Mouse (Mus musculus) myocyte (in vitro differentiated cells): ENCODE measurements at regions not wholly inside any gene's neighbourhood (a gene's known extent, or its start where the extent isn't known, plus 50 kb on each side); places are given as distances from the start of the nearest gene placed in this dataset.

ENCODE experiments used
- H3K27me3 ChIP-seq: one replicate; pipeline ENCODE4 v1.6.1; 2011; ENCODE audit not compliant: control insufficient read depth, insufficient read depth, insufficient read length
- H3K36me3 ChIP-seq: one replicate; pipeline ENCODE4 v1.6.1; 2011; ENCODE audit not compliant: control insufficient read depth, insufficient read depth
- H3K4me2 ChIP-seq: one replicate; pipeline ENCODE4 v1.6.1; 2011; ENCODE audit warnings: low read depth, control low read depth
- H3K4me3 ChIP-seq: one replicate; pipeline ENCODE4 v1.5.1; 2011; ENCODE audit warnings: mild to moderate bottlenecking, control low read depth, moderate library complexity
- H3K79me2 ChIP-seq: one replicate; pipeline ENCODE4 v1.6.1; 2011; ENCODE audit not compliant: control insufficient read depth, insufficient read depth
- H3ac ChIP-seq: one replicate; pipeline ENCODE4 v1.6.1; 2011; ENCODE audit not compliant: control insufficient read depth, insufficient read length
- CEBPB ChIP-seq: IDR thresholded peaks from 2 replicates; pipeline ENCODE4 v1.6.1; 2011; ENCODE audit warnings: mild to moderate bottlenecking, moderate library complexity; ENCODE audit not compliant: poor library complexity, insufficient read depth, severe bottlenecking
- E2F4 ChIP-seq: IDR thresholded peaks from one replicate; pipeline ENCODE4 v1.6.1; 2011; ENCODE audit warnings: mild to moderate bottlenecking, control low read depth, moderate library complexity; ENCODE audit not compliant: insufficient read depth
- MAX ChIP-seq: IDR thresholded peaks from one replicate; pipeline ENCODE4 v1.6.1; 2011; ENCODE audit warnings: low read depth, mild to moderate bottlenecking, control low read depth
- MYOD1 ChIP-seq, 3 experiments: IDR thresholded peaks; one replicate each; pipeline ENCODE4 v1.6.1; 2011; ENCODE audit warnings: control low read depth in 2 of 3, low read depth in 2 of 3, mild to moderate bottlenecking in 2 of 3, moderate library complexity in 1 of 3; ENCODE audit not compliant: insufficient read length in 2 of 3, control insufficient read depth in 1 of 3
- MYOG ChIP-seq, 3 experiments: IDR thresholded peaks; one replicate each; pipeline ENCODE4 v1.6.1; 2011; ENCODE audit warnings: control low read depth in 2 of 3, low read depth in 2 of 3, mild to moderate bottlenecking in 2 of 3; ENCODE audit not compliant: insufficient read length in 2 of 3, control insufficient read depth in 1 of 3, insufficient read depth in 1 of 3
- POLR2A ChIP-seq: IDR thresholded peaks from one replicate; pipeline ENCODE4 v1.6.1; 2011; ENCODE audit warnings: low read depth, mild to moderate bottlenecking, control low read depth, moderate library complexity; ENCODE audit not compliant: insufficient read length
- POLR2AphosphoS2 ChIP-seq: IDR thresholded peaks from one replicate; pipeline ENCODE4 v1.6.1; 2011; ENCODE audit warnings: low read depth, control low read depth; ENCODE audit not compliant: insufficient read length
- REST ChIP-seq: IDR thresholded peaks from one replicate; pipeline ENCODE4 v1.6.1; 2011; ENCODE audit warnings: mild to moderate bottlenecking, control low read depth, moderate library complexity; ENCODE audit not compliant: insufficient read depth, insufficient read length
- SRF ChIP-seq: IDR thresholded peaks from one replicate; pipeline ENCODE4 v1.6.1; 2011; ENCODE audit warnings: low read depth; ENCODE audit not compliant: control insufficient read depth, insufficient read length
- TCF12 ChIP-seq: IDR thresholded peaks from one replicate; pipeline ENCODE4 v1.6.1; 2011; ENCODE audit warnings: mild to moderate bottlenecking, control low read depth; ENCODE audit not compliant: poor library complexity, insufficient read depth, severe bottlenecking
- TCF3 ChIP-seq: IDR thresholded peaks from one replicate; pipeline ENCODE4 v1.6.1; 2011; ENCODE audit warnings: low read depth, control low read depth; ENCODE audit not compliant: insufficient read length
- USF1 ChIP-seq: IDR thresholded peaks from one replicate; pipeline ENCODE4 v1.6.1; 2011; ENCODE audit warnings: low read depth, mild to moderate bottlenecking, control low read depth, moderate library complexity

GRCm38 (mm10) chr3:147442925-147443690 is 590.9 kb downstream of the Ttll7 start:
- H3K4me3 ChIP-seq = no peak overlapping the region
- no peaks in the 10 kb centered on the region for H3K27me3 ChIP-seq
- no peaks in the 10 kb centered on the region for H3K79me2 ChIP-seq
- no peak overlapping the region for H3ac ChIP-seq
- TF ChIP-seq MYOG (IDR thresholded peaks at IDR 0.05; ENCODE audit: control insufficient read depth in 1 of 3, insufficient read depth in 1 of 3, insufficient read length in 2 of 3, low read depth in 2 of 3) (no peak), MAX (no peak), USF1 (no peak), TCF3 (no peak), TCF12 (no peak), REST (no peak), CEBPB (no peak), POLR2AphosphoS2 (no peak)
- H3K4me2 ChIP-seq = no peak overlapping the region
- H3K36me3 ChIP-seq = no peaks in the 10 kb centered on the region

GRCm38 (mm10) chr3:147443691-147443960 is 591.5 kb downstream of the Ttll7 start:
- no peak for TF ChIP-seq MYOG (IDR thresholded peaks at IDR 0.05; ENCODE audit: control insufficient read depth in 1 of 3, insufficient read depth in 1 of 3, insufficient read length in 2 of 3, low read depth in 2 of 3)
- TF ChIP-seq USF1 = no peak
- TF ChIP-seq MAX = no peak
- no peak for TF ChIP-seq TCF12
- no peak for TF ChIP-seq E2F4
- no peak for TF ChIP-seq TCF3
- TF ChIP-seq SRF = no peak
- TF ChIP-seq REST = no peak
- Histone ChIP-seq H3K79me2 (no peaks in the 10 kb centered on the region), H3K36me3 (no peaks in the 10 kb centered on the region), H3K4me2 (no peak overlapping the region), H3K4me3 (no peak overlapping the region), H3ac (no peak overlapping the region), H3K27me3 (no peaks in the 10 kb centered on the region)

DNA sequence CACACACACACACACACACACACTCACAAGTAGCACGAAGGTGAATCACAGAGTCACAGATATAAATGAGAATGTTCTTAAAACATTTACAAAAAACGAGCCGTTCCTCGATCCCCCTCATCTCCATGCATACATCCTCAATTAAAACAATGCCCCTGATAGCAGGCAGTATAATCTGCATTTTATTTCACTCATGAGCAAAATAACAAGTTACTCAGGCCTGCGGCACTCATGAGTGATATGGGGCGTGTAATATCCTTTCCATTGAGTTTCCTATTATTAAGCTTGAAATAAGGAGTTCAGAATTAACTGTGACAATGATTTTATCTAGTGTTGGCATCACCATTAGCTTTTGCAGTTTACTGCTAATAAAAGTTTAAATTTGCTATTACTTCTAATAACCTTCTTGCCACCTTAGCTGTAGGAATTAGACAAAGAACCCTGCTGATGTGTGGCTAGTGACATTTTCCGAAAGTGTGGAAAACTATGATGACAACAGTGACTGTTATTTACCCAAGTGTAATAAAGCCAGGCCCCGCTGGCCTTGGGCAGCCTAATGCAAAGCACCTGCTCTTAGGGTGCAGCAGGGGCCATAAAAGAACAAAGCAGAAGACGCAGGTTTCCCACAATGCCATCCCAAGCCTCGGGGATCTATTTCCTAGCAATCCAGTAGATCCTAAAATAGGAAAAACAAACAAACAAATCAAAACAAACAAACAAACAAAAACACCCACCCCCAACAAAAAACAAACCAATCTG is 592.0 kb downstream of the Ttll7 start:
- H3K4me3 ChIP-seq = no peak overlapping the region
- H3ac ChIP-seq = no peak overlapping the region
- H3K79me2 ChIP-seq = no peaks in the 10 kb centered on the region
- no peaks in the 10 kb centered on the region for H3K27me3 ChIP-seq
- no peak overlapping the region for H3K4me2 ChIP-seq
- no peaks in the 10 kb centered on the region for H3K36me3 ChIP-seq
- TF ChIP-seq POLR2A = no peak
- no peak for TF ChIP-seq TCF3
- TF ChIP-seq TCF12 = no peak
- TF ChIP-seq POLR2AphosphoS2 = no peak
- TF ChIP-seq USF1 = no peak
- no peak for TF ChIP-seq MYOD1 (IDR thresholded peaks at IDR 0.05; ENCODE audit: control insufficient read depth in 1 of 3, insufficient read length in 2 of 3, low read depth in 2 of 3)
- no peak for TF ChIP-seq CEBPB
- no peak for TF ChIP-seq MYOG (IDR thresholded peaks at IDR 0.05; ENCODE audit: control insufficient read depth in 1 of 3, insufficient read depth in 1 of 3, insufficient read length in 2 of 3, low read depth in 2 of 3)
- TF ChIP-seq E2F4 = no peak
- TF ChIP-seq REST = no peak
- TF ChIP-seq MAX = no peak
- TF ChIP-seq SRF = no peak

DNA sequence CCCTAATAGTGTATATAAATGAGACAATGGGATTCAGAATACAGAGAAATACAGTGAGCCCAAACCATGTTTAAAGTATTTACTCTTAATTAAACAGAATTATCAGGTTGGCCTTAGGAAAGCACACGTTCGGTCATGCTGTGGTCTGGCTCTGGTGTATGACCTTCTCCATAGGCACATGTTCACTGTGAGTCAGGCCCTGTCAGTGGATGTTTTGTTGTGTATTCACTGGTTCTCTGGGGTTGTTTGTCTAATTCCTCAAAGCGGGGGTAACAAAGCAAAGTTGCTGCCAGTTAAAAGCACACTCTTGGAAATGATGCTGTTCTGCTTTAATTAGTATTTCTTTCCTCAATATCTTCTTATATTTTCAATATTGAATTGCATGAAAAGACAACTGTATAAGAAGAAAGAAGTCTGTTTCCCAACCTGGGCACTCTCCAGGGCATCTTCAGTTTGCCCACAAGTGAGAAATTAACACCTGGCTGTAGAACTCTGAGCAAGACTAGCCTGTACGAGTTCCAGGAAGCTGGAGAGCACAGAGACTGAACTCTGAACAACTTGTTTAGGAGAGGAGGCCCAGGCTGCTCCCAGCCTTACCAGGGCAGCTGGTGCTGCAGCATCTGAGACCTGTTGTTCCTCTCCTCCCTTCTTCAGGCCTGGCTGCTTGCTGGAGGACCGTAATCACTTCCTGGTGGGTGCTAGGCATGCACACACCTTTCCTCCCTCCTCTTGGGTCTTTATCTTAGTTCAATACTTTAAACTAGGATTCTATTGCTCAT is 593.1 kb downstream of the Ttll7 start:
- Histone ChIP-seq H3K4me3 (no peak overlapping the region), H3K36me3 (no peaks in the 10 kb centered on the region), H3K4me2 (peak overlapping the region; percentile 60), H3ac (no peak overlapping the region), H3K79me2 (no peaks in the 10 kb centered on the region), H3K27me3 (no peaks in the 10 kb centered on the region)
- TF ChIP-seq TCF3 (no peak), CEBPB (no peak), POLR2AphosphoS2 (no peak), POLR2A (no peak)

- TF ChIP-seq TCF12 = peak; percentile 15
- no peak for TF ChIP-seq CEBPB
- no peaks in the 10 kb centered on the region for H3K27me3 ChIP-seq
- H3K36me3 ChIP-seq = no peaks in the 10 kb centered on the region
- H3ac ChIP-seq = no peak overlapping the region
- H3K79me2 ChIP-seq = no peaks in the 10 kb centered on the region
- peak overlapping the region; percentile 60 for H3K4me2 ChIP-seq
- no peak overlapping the region for H3K4me3 ChIP-seq
Observed at GRCm38 (mm10) chr3:147445884-147446283, 593.7 kb downstream of the Ttll7 start.
